Mouse (Mus musculus) liver, embryonic 12.5 days (tissue): Measurements from ENCODE around the gene Sema5b. TPM values are rescaled to one million over a fixed set of nuclear protein-coding genes. Genes with fewer than 3 reads are reported as not detected.

Source experiments
- ATAC-seq: fragments of 200-750 bp; cut with Nextera tagmentation; 2 replicates; pipeline ENCODE4 v1.8.0; 2017; ENCODE audit warnings: moderate number of reproducible peaks, mild to moderate bottlenecking, moderate library complexity
- H3K27ac ChIP-seq: fragments of 300-500 bp; sonication (generic); 2 replicates; pipeline ENCODE4 v1.5.1; 2016; ENCODE audit warnings: mild to moderate bottlenecking
- H3K27me3 ChIP-seq: fragments of 300-500 bp; sonication (generic); replicated peaks from 2 replicates; pipeline ENCODE4 v1.6.1; 2016; ENCODE audit warnings: mild to moderate bottlenecking, moderate library complexity
- H3K36me3 ChIP-seq: fragments of 300-500 bp; sonication (generic); 2 replicates; pipeline ENCODE4 v1.6.1; 2016; ENCODE audit warnings: mild to moderate bottlenecking, moderate library complexity
- H3K4me1 ChIP-seq: fragments of 300-500 bp; sonication (generic); 2 replicates; pipeline ENCODE4 v1.6.1; 2016
- H3K4me2 ChIP-seq: fragments of 300-500 bp; sonication (generic); 2 replicates; pipeline ENCODE4 v1.6.1; 2016; ENCODE audit warnings: mild to moderate bottlenecking, moderate library complexity
- H3K4me3 ChIP-seq: fragments of 300-500 bp; sonication (generic); 2 replicates; pipeline ENCODE4 v1.5.1; 2016; ENCODE audit warnings: mild to moderate bottlenecking, moderate library complexity
- H3K9ac ChIP-seq: fragments of 300-500 bp; sonication (generic); 2 replicates; pipeline ENCODE4 v1.6.1; 2016; ENCODE audit warnings: mild to moderate bottlenecking, moderate library complexity
- H3K9me3 ChIP-seq: fragments of 300-500 bp; sonication (generic); replicated peaks from 2 replicates; pipeline ENCODE4 v1.6.1; 2016; ENCODE audit warnings: mild to moderate bottlenecking, moderate library complexity
- WGBS: fragments of 180-500 bp; shearing (Covaris S2); methylation state at CpG from one replicate; pipeline ENCODE4 v1.1.7; 2016; ENCODE audit not compliant: insufficient replicate concordance; 5-methylcytosine and 5-hydroxymethylcytosine counted together
- polyA plus RNA-seq: library from polyadenylated mRNA; unstranded; fragments of >200 nt; fragmentation: Nextera tagmentation; extraction: Ambion mirVana; gene quantifications from 2 replicates; pipeline ENCODE4 v1.2.1, GENCODE M21; 2016

Gene Sema5b
- polyA plus RNA-seq, 1 experiment from 2014 or later, result 0.17 TPM

GRCm38 (mm10) chr16:35625286-35626020 lies 84.5 kb downstream of the Sema5b start:
- H3K4me2 ChIP-seq, result no peak overlapping the region
- H3K36me3 ChIP-seq, result no peaks in the 10 kb centered on the region
- no peak overlapping the region for H3K9ac ChIP-seq
- H3K4me1 ChIP-seq, result no peaks in the 10 kb centered on the region
- H3K27ac ChIP-seq, result no peak overlapping the region
- H3K27me3 ChIP-seq, result peaks cover 16% of the 10 kb centered on the region; the same call in 1 of the 2 replicates
- ATAC-seq, result no peak
- 69% methylated on average over 16 of the region's 16 CpGs for WGBS
- H3K9me3 ChIP-seq, result no peaks in the 10 kb centered on the region
- H3K4me3 ChIP-seq, result no peak overlapping the region

GRCm38 (mm10) chr16:35627992-35628607 lies 87.2 kb downstream of the Sema5b start:
- H3K27me3 ChIP-seq, result peaks cover 12% of the 10 kb centered on the region; the same call in 1 of the 2 replicates
- no peak for ATAC-seq
- no peak overlapping the region for H3K4me2 ChIP-seq
- H3K4me3 ChIP-seq, result no peak overlapping the region
- no peak overlapping the region for H3K9ac ChIP-seq
- H3K36me3 ChIP-seq, result no peaks in the 10 kb centered on the region
- WGBS, result 33% methylated on average over 10 of the region's 10 CpGs
- no peaks in the 10 kb centered on the region for H3K9me3 ChIP-seq
- no peak overlapping the region for H3K27ac ChIP-seq
- no peaks in the 10 kb centered on the region for H3K4me1 ChIP-seq

- ATAC-seq, result no peak
Measured at GRCm38 (mm10) chr16:35630470-35631183, 89.7 kb downstream of the Sema5b start.

GRCm38 (mm10) chr16:35633058-35633457 lies 92.1 kb downstream of the Sema5b start:
- Histone ChIP-seq H3K27me3 (no peaks in the 10 kb centered on the region; the same call in 1 of the 2 replicates), H3K4me1 (no peaks in the 10 kb centered on the region), H3K36me3 (no peaks in the 10 kb centered on the region), H3K9me3 (no peaks in the 10 kb centered on the region), H3K27ac (no peak overlapping the region), H3K9ac (no peak overlapping the region), H3K4me3 (no peak overlapping the region), H3K4me2 (no peak overlapping the region)
- WGBS, result 18% methylated on average over 2 of the region's 2 CpGs
- no peak for ATAC-seq

More at GRCm38 (mm10) chr16:35630470-35631183, 89.7 kb downstream of the Sema5b start:
- Histone ChIP-seq H3K9me3 (no peaks in the 10 kb centered on the region), H3K4me3 (no peak overlapping the region), H3K4me2 (no peak overlapping the region), H3K36me3 (no peaks in the 10 kb centered on the region), H3K9ac (no peak overlapping the region), H3K27ac (no peak overlapping the region), H3K4me1 (no peaks in the 10 kb centered on the region), H3K27me3 (no peaks in the 10 kb centered on the region; the same call in 1 of the 2 replicates)
- 63% methylated on average over 16 of the region's 16 CpGs for WGBS

GRCm38 (mm10) chr16:35634971-35635370 lies 94.0 kb downstream of the Sema5b start:
- Histone ChIP-seq H3K4me1 (no peaks in the 10 kb centered on the region), H3K9me3 (no peaks in the 10 kb centered on the region), H3K27me3 (no peaks in the 10 kb centered on the region; the same call in 1 of the 2 replicates), H3K27ac (no peak overlapping the region), H3K4me2 (no peak overlapping the region), H3K4me3 (no peak overlapping the region), H3K36me3 (no peaks in the 10 kb centered on the region), H3K9ac (no peak overlapping the region)
- no peak for ATAC-seq
- 32% methylated on average over 4 of the region's 4 CpGs for WGBS

- no peaks in the 10 kb centered on the region for H3K4me1 ChIP-seq
- no peak for ATAC-seq
- no peak overlapping the region for H3K4me3 ChIP-seq
- H3K9me3 ChIP-seq, result no peaks in the 10 kb centered on the region
- H3K27me3 ChIP-seq, result no peaks in the 10 kb centered on the region; the same call in 1 of the 2 replicates
- H3K9ac ChIP-seq, result no peak overlapping the region
- no peak overlapping the region for H3K27ac ChIP-seq
- H3K4me2 ChIP-seq, result no peak overlapping the region
- H3K36me3 ChIP-seq, result no peaks in the 10 kb centered on the region
- 60% methylated on average over 3 of the region's 3 CpGs for WGBS
Measured at GRCm38 (mm10) chr16:35639505-35639904, 98.6 kb downstream of the Sema5b start.

- peaks cover 8% of the 10 kb centered on the region; the same call in 1 of the 2 replicates for H3K27me3 ChIP-seq
- ATAC-seq, result no peak
- no peak overlapping the region for H3K4me2 ChIP-seq
- H3K4me1 ChIP-seq, result no peaks in the 10 kb centered on the region
- no peak overlapping the region for H3K4me3 ChIP-seq
- H3K9ac ChIP-seq, result no peak overlapping the region
- H3K36me3 ChIP-seq, result no peaks in the 10 kb centered on the region
- H3K9me3 ChIP-seq, result no peaks in the 10 kb centered on the region
- 75% methylated on average over 4 of the region's 4 CpGs for WGBS
- H3K27ac ChIP-seq, result no peak overlapping the region
Measured at GRCm38 (mm10) chr16:35648862-35649261, 107.9 kb downstream of the Sema5b start.

- H3K9me3 ChIP-seq, result no peaks in the 10 kb centered on the region
- ATAC-seq, result no peak
- H3K4me3 ChIP-seq, result no peak overlapping the region
- H3K9ac ChIP-seq, result no peak overlapping the region
- H3K4me1 ChIP-seq, result no peaks in the 10 kb centered on the region
- H3K36me3 ChIP-seq, result no peaks in the 10 kb centered on the region
- H3K27me3 ChIP-seq, result peaks cover 25% of the 10 kb centered on the region; the same call in 1 of the 2 replicates
- WGBS, result 54% methylated on average over 6 of the region's 6 CpGs
- no peak overlapping the region for H3K4me2 ChIP-seq
- H3K27ac ChIP-seq, result no peak overlapping the region
Measured at GRCm38 (mm10) chr16:35652206-35652605, 111.3 kb downstream of the Sema5b start.

- Histone ChIP-seq H3K36me3 (no peaks in the 10 kb centered on the region), H3K9ac (no peak overlapping the region), H3K27ac (no peak overlapping the region), H3K4me1 (no peaks in the 10 kb centered on the region), H3K4me3 (no peak overlapping the region), H3K4me2 (no peak overlapping the region), H3K27me3 (peaks cover 30% of the 10 kb centered on the region), H3K9me3 (no peaks in the 10 kb centered on the region)
- no peak for ATAC-seq
- 67% methylated on average over 3 of the region's 3 CpGs for WGBS
Measured at GRCm38 (mm10) chr16:35652706-35653105, 111.8 kb downstream of the Sema5b start.

- H3K27me3 ChIP-seq, result peaks cover 42% of the 10 kb centered on the region
- no peak overlapping the region for H3K4me2 ChIP-seq
- H3K9ac ChIP-seq, result no peak overlapping the region
- no peaks in the 10 kb centered on the region for H3K9me3 ChIP-seq
- 73% methylated on average over 5 of the region's 5 CpGs for WGBS
- no peak for ATAC-seq
- H3K27ac ChIP-seq, result no peak overlapping the region
- no peak overlapping the region for H3K4me3 ChIP-seq
- H3K36me3 ChIP-seq, result no peaks in the 10 kb centered on the region
- no peaks in the 10 kb centered on the region for H3K4me1 ChIP-seq
Measured at GRCm38 (mm10) chr16:35653951-35654350, 113.0 kb downstream of the Sema5b start.

GRCm38 (mm10) chr16:35660222-35660621 lies 119.3 kb downstream of the Sema5b start:
- Histone ChIP-seq H3K9ac (no peak overlapping the region), H3K27me3 (peaks cover 86% of the 10 kb centered on the region), H3K4me1 (no peaks in the 10 kb centered on the region), H3K4me3 (peak overlapping the region; percentile 31), H3K27ac (no peak overlapping the region), H3K9me3 (no peaks in the 10 kb centered on the region), H3K4me2 (peak overlapping the region; percentile 54), H3K36me3 (no peaks in the 10 kb centered on the region)
- WGBS, result 12% methylated on average over 36 of the region's 36 CpGs
- no peak for ATAC-seq
